Mouse (Mus musculus) kidney, embryonic 14.5 days (tissue): Measurements from ENCODE around the gene Sh2b2. TPM values are rescaled to one million over a fixed set of nuclear protein-coding genes. Genes with fewer than 3 reads are reported as not detected.

ENCODE experiments used
- polyA plus RNA-seq: library from polyadenylated mRNA; unstranded; fragments of >200 nt; fragmentation: Nextera tagmentation; extraction: Ambion mirVana; gene quantifications from 2 replicates; pipeline ENCODE4 v1.2.1, GENCODE M21; 2014

Gene Sh2b2
- polyA plus RNA-seq, 1 experiment from 2014 or later = 5.4 TPM

Other genes with a start within 250 kb of the Sh2b2 start
- 0.85 and 0.99 TPM in 2 replicates for gene Upk3b, start 208.1 kb downstream of the Sh2b2 start, polyA plus RNA-seq
- gene Upk3bl, start 192.1 kb downstream of the Sh2b2 start, polyA plus RNA-seq = 1.3 and 2.2 TPM in 2 replicates
- gene Rasa4, start 162.6 kb downstream of the Sh2b2 start, polyA plus RNA-seq = 13.5 and 17.5 TPM in 2 replicates
- 270 and 326 TPM in 2 replicates for gene Polr2j, start 129.9 kb downstream of the Sh2b2 start, polyA plus RNA-seq
- gene Lrwd1, start 110.5 kb downstream of the Sh2b2 start, polyA plus RNA-seq = 32.2 and 40.0 TPM in 2 replicates
- 12.5 and 16.0 TPM in 2 replicates for gene Alkbh4, start 110.4 kb downstream of the Sh2b2 start, polyA plus RNA-seq
- 5.6 and 6.6 TPM in 2 replicates for gene Orai2, start 75.8 kb downstream of the Sh2b2 start, polyA plus RNA-seq
- gene Prkrip1, start 47.6 kb downstream of the Sh2b2 start, polyA plus RNA-seq = 57.5 and 64.5 TPM in 2 replicates